Mouse (Mus musculus) testis, adult 2 months (tissue): Measurements from ENCODE around the gene Gpr89.

ENCODE experiments used
- CTCF ChIP-seq: fragments of 200-500 bp; IDR thresholded peaks from 2 replicates; pipeline ENCODE4 v1.5.1; 2012; ENCODE audit warnings: low read depth, mild to moderate bottlenecking, inconsistent platforms, low read length, moderate library complexity; ENCODE audit not compliant: control insufficient read depth, insufficient read depth, insufficient replicate concordance
- POLR2A ChIP-seq: fragments of 200-500 bp; IDR thresholded peaks from 2 replicates; pipeline ENCODE4 v1.6.1; 2012; ENCODE audit warnings: low read depth, mild to moderate bottlenecking, inconsistent platforms, low read length, moderate library complexity; ENCODE audit not compliant: control insufficient read depth

DNA sequence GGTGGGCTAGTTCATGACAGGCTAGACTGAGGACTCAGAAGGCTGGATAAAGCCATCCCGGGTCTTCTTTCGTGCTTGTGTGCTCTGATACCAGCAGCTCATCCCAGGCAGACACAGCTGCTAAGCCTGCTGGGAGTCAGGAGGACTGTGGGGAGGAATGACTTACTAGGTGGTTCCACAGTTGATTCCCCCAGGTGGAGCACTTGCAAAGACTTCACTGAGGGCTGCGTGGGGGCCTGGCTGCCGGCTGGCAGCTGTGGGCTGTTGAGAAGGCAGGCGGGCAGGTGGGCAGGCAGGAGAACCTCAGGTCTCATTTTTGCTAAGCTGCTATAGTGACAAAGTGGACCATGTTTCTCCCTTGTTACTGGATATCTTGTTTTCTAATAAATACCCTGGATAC lies 44.6 kb downstream of the Gpr89 start:
- TF ChIP-seq POLR2A (no peak), CTCF (no peak)
